Mouse (Mus musculus) CH12.LX (cell line): Measurements from ENCODE around the gene Apmap. TPM values are rescaled to one million over a fixed set of nuclear protein-coding genes. Genes with fewer than 3 reads are reported as not detected.
A peak's percentile ranks its signal among the peaks of the same experiment; 100 is the strongest.

Experiments
- DNase-seq: peaks from one replicate; pipeline ENCODE4 v3.0.0-alpha.2; 2013; ENCODE audit errors: extremely low read depth
- H3K27ac ChIP-seq: 2 replicates; pipeline ENCODE4 v1.5.1; 2012; ENCODE audit warnings: low read depth, mild to moderate bottlenecking, control low read depth, moderate library complexity; ENCODE audit not compliant: insufficient read depth
- H3K27me3 ChIP-seq: replicated peaks from 2 replicates; pipeline ENCODE3; 2012; ENCODE audit warnings: inconsistent platforms
- H3K36me3 ChIP-seq, 2 experiments: replicated peaks in 1 of 2; 2 replicates each; pipeline versions ENCODE3 to v1.6.1; 2012; ENCODE audit warnings: inconsistent platforms in 1 of 2, low read length in 1 of 2, mild to moderate bottlenecking in 1 of 2, mixed read lengths in 1 of 2, moderate library complexity in 1 of 2; ENCODE audit not compliant: control insufficient read depth in 1 of 2, insufficient read depth in 1 of 2
- H3K4me1 ChIP-seq, 2 experiments: 2 replicates each; pipeline ENCODE4 v1.6.1; 2012; ENCODE audit warnings: inconsistent platforms in 1 of 2, moderate library complexity in 1 of 2; ENCODE audit not compliant: insufficient read depth in 2 of 2, control insufficient read depth in 1 of 2
- H3K4me2 ChIP-seq: 2 replicates; pipeline ENCODE4 v1.6.1; 2012; ENCODE audit warnings: low read depth, mild to moderate bottlenecking, control low read depth; ENCODE audit not compliant: poor library complexity, insufficient read depth, severe bottlenecking
- H3K4me3 ChIP-seq, 3 experiments: fragments of 150-350 bp in 1 of 3; sonication (generic) in 1 of 3; replicated peaks in 1 of 3; 2 replicates each; pipeline versions ENCODE3 to v1.5.1; 2011 to 2012; ENCODE audit warnings: low read depth in 2 of 3, low read length in 2 of 3, mild to moderate bottlenecking in 2 of 3, moderate library complexity in 2 of 3, control low read depth in 1 of 3, improper control_type of control experiment in 1 of 3, inconsistent platforms in 1 of 3, mixed read lengths in 1 of 3; ENCODE audit not compliant: poor library complexity in 1 of 3
- H3K79me2 ChIP-seq: replicated peaks from 2 replicates; pipeline ENCODE4 v1.6.1; 2012; ENCODE audit warnings: mild to moderate bottlenecking, moderate library complexity; ENCODE audit not compliant: control insufficient read depth, poor library complexity, insufficient read depth, severe bottlenecking; ENCODE audit errors: extremely low read depth
- H3K9ac ChIP-seq: 2 replicates; pipeline ENCODE4 v1.6.1; 2012; ENCODE audit warnings: low read depth, mild to moderate bottlenecking, control low read depth, moderate library complexity; ENCODE audit not compliant: insufficient read depth
- H3K9me3 ChIP-seq: replicated peaks from 2 replicates; pipeline ENCODE3; 2012; ENCODE audit warnings: low read length, inconsistent platforms, mixed read lengths
- BHLHE40 ChIP-seq: IDR thresholded peaks from 2 replicates; pipeline ENCODE4 v1.6.1; 2011; ENCODE audit warnings: mild to moderate bottlenecking, low read depth, low read length, improper control_type of control experiment
- CHD1 ChIP-seq: IDR thresholded peaks from 2 replicates; pipeline ENCODE4 v1.6.1; 2012; ENCODE audit warnings: low read depth, low read length, improper control_type of control experiment, inconsistent platforms
- CHD2 ChIP-seq: IDR thresholded peaks from 2 replicates; pipeline ENCODE4 v1.6.1; 2011; ENCODE audit warnings: low read length, improper control_type of control experiment
- E2F4 ChIP-seq: IDR thresholded peaks from 2 replicates; pipeline ENCODE4 v1.6.1; 2011; ENCODE audit warnings: low read depth, low read length, improper control_type of control experiment; ENCODE audit not compliant: insufficient replicate concordance
- ELF1 ChIP-seq: IDR thresholded peaks from 2 replicates; pipeline ENCODE4 v1.6.1; 2014; ENCODE audit warnings: low read depth, mild to moderate bottlenecking, inconsistent platforms, low read length, improper control_type of control experiment
- EP300 ChIP-seq: IDR thresholded peaks from 2 replicates; pipeline ENCODE4 v1.6.1; 2011; ENCODE audit warnings: low read length, improper control_type of control experiment
- ETS1 ChIP-seq: conservative IDR thresholded peaks from 2 replicates; pipeline ENCODE4 v1.6.1; 2012; ENCODE audit warnings: low read depth, mild to moderate bottlenecking, inconsistent platforms, low read length, improper control_type of control experiment, moderate library complexity
- GABPA ChIP-seq: IDR thresholded peaks from 2 replicates; pipeline ENCODE4 v1.6.1; 2012; ENCODE audit warnings: low read depth, low read length, improper control_type of control experiment, inconsistent platforms; ENCODE audit not compliant: insufficient replicate concordance
- HCFC1 ChIP-seq: IDR thresholded peaks from 2 replicates; pipeline ENCODE4 v1.6.1; 2012; ENCODE audit warnings: low read depth, mild to moderate bottlenecking, inconsistent platforms, low read length, improper control_type of control experiment
- JUN ChIP-seq: IDR thresholded peaks from 2 replicates; pipeline ENCODE4 v1.6.1; 2011; ENCODE audit warnings: low read depth, mild to moderate bottlenecking, low read length, improper control_type of control experiment, moderate library complexity; ENCODE audit not compliant: insufficient read depth
- MAFK ChIP-seq: IDR thresholded peaks from 2 replicates; pipeline ENCODE4 v1.6.1; 2011; ENCODE audit warnings: low read length, improper control_type of control experiment; ENCODE audit not compliant: insufficient replicate concordance
- MAZ ChIP-seq: IDR thresholded peaks from 2 replicates; pipeline ENCODE4 v1.6.1; 2012; ENCODE audit warnings: low read depth, mild to moderate bottlenecking, inconsistent platforms, low read length, improper control_type of control experiment, moderate library complexity
- MXI1 ChIP-seq: IDR thresholded peaks from 2 replicates; pipeline ENCODE4 v1.6.1; 2011; ENCODE audit warnings: mild to moderate bottlenecking, low read depth, low read length, improper control_type of control experiment
- MYC ChIP-seq: IDR thresholded peaks from 2 replicates; pipeline ENCODE4 v1.6.1; 2011; ENCODE audit warnings: low read depth, mild to moderate bottlenecking, improper control_type of control experiment, low read length
- NELFE ChIP-seq: IDR thresholded peaks from 2 replicates; pipeline ENCODE4 v1.6.1; 2011; ENCODE audit warnings: low read depth, low read length, improper control_type of control experiment
- NRF1 ChIP-seq: IDR thresholded peaks from 2 replicates; pipeline ENCODE4 v1.6.1; 2014; ENCODE audit warnings: low read depth, mild to moderate bottlenecking, inconsistent platforms, low read length, improper control_type of control experiment, moderate library complexity
- POLR2A ChIP-seq: IDR thresholded peaks from 2 replicates; pipeline ENCODE4 v1.6.1; 2011; ENCODE audit warnings: low read depth, mild to moderate bottlenecking, improper control_type of control experiment, low read length
- POLR2AphosphoS2 ChIP-seq: IDR thresholded peaks from 2 replicates; pipeline ENCODE4 v1.6.1; 2011; ENCODE audit warnings: low read depth, low read length, improper control_type of control experiment
- RAD21 ChIP-seq: IDR thresholded peaks from 2 replicates; pipeline ENCODE4 v1.6.1; 2011; ENCODE audit warnings: low read depth, mild to moderate bottlenecking, low read length, improper control_type of control experiment, moderate library complexity
- SIN3A ChIP-seq: IDR thresholded peaks from 2 replicates; pipeline ENCODE4 v1.6.1; 2012; ENCODE audit warnings: low read length, improper control_type of control experiment, inconsistent platforms
- TBP ChIP-seq: conservative IDR thresholded peaks from 2 replicates; pipeline ENCODE4 v1.6.1; 2011; ENCODE audit warnings: low read depth, low read length, improper control_type of control experiment
- ZMIZ1 ChIP-seq: IDR thresholded peaks from 2 replicates; pipeline ENCODE4 v1.6.1; 2012; ENCODE audit warnings: low read depth, mild to moderate bottlenecking, inconsistent platforms, low read length, improper control_type of control experiment
- dilution Hi-C: fragments of 300-500 bp; cut with MboI; formaldehyde crosslinking; loops from 2 replicates; pipeline ENCODE4 v1.14.3; 2020; ENCODE audit warnings: low sequenced_read_pairs; ENCODE audit not compliant: extremely low pct_unique_long_range_greater_than_20kb, extremely low pct_ligation_motif_present
- in situ Hi-C: fragments of 300-500 bp; cut with MboI; formaldehyde crosslinking; loops from 3 replicates; pipeline ENCODE4 v1.14.3; 2019; ENCODE audit warnings: low sequenced_read_pairs, low pct_ligation_motif_present, low pct_unique_long_range_greater_than_20kb, mixed read lengths
- polyA plus RNA-seq: library from polyadenylated mRNA; unstranded; fragments of >175 nt; gene quantifications from 2 replicates; pipeline ENCODE4 v1.2.1, GENCODE M21; 2012; ENCODE audit warnings: low read depth; ENCODE audit not compliant: insufficient read length
- total RNA-seq, 2 experiments: library from RNA; depleted of rRNA; stranded (reverse); fragments of 300-350 nt in 1 of 2; fragments of >200 nt in 1 of 2; gene quantifications; 2 replicates each; pipeline ENCODE4 v1.2.3; 2012 to 2014

The Apmap gene
- total and polyA plus RNA-seq, 3 experiments: 24.5 to 35.6 (median 25.8) TPM

DNA sequence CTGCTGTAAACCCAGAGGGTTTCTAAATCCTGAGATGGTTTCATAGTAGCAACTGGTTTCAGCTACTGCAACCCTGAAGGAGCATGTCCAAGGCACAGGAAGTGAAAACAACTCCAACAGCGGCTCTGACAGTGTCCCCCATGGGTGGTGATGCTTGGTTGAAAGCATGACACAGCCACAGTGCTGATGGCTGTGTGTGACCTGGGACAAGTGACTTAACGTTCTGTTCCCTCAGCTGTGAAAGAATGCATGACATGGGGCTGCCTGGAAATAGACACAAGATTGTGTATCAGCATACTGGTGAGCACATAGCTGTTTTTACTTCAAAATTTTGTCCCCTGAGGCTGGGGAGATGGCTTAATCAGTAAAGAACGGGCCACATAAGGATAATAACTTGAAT is 13.3 kb upstream of the Apmap start:
- Histone ChIP-seq H3K4me1 (peaks cover 0 to 17% of the 10 kb centered on the region in 2 experiments; a peak in 2 of 4 replicates), H3K36me3 (no peaks in the 10 kb centered on the region), H3K9ac (no peak overlapping the region), H3K27me3 (no peaks in the 10 kb centered on the region), H3K27ac (no peak overlapping the region), H3K79me2 (no peaks in the 10 kb centered on the region), H3K4me3 (no peak overlapping the region), H3K9me3 (no peaks in the 10 kb centered on the region), H3K4me2 (no peak overlapping the region)
- dilution Hi-C loops: no loop called here
- no peak for TF ChIP-seq CHD1
- TF ChIP-seq BHLHE40: 0 out of 2 replicates have a peak, but pooled peaks have one; percentile 11
- in situ Hi-C loops: no loop called here
- DNase-seq: no peak

DNA sequence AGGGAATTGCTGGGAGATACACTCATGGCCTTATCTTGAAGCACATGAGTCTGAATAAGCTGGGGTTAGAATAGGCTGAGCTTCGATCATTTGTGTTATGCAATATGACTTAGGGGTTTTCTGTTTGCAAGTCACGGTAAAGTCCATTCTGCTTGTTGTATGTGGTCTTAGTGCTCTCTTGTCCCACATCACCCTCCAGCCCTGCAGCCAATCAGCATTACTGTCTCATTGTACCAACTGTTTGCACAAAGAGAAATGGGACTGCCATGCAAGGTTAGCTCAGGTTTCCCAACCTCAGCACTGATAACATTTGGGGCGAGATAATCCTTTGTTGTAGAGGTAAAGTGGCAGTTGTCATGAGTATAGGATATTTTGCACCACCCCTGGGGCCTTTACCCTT is 1.7 kb upstream of the Apmap start:
- no peak overlapping the region for H3K27ac ChIP-seq

DNA sequence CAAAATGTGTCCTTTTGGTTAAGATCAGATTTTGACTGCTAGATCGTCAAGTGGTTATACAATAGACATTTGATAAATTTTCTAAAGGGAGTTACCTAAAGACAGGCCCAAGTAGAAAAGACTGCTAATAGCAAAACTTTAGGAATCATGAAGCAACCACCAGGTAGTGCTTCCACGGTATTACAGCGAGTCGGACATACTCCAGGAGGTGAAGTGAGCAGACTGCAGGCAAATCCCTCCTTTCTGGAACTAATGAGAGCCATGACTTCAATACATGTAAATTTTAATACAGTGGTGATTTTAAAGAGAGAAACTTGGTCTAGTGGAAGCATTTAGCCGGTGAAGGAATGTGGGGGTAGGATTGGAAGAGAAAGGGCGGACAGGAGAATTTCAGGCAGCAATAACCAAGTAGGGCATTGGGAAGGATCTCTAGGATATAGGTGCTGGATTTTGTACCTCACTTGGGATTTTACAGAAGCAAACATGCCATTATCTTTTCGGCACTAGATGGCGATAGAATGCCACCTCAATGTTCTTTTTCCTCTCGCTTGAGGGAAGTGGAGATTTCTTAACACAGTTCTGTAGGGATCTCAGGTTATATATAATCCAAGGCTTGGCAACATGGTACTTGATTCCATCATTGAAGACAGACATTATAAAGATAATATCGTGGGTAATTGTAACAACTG is 649 bp upstream of the Apmap start:
- Histone ChIP-seq H3K27me3 (no peaks in the 10 kb centered on the region), H3K36me3 (peaks cover 0 to 16% of the 10 kb centered on the region in 2 experiments), H3K4me3 (peak overlapping the region; percentile 56 to 94 (median 89)), H3K4me1 (peaks cover 3 to 20% of the 10 kb centered on the region in 2 experiments; a peak in 3 of 4 replicates), H3K27ac (no peak overlapping the region), H3K79me2 (peaks cover 3% of the 10 kb centered on the region), H3K4me2 (peak overlapping the region; percentile 92), H3K9me3 (no peaks in the 10 kb centered on the region), H3K9ac (peak overlapping the region; percentile 21; the same call in 1 of the 2 replicates)
- in situ Hi-C loops (loop anchor here (5.0 to 10.0 kb wide), 2 partner anchors 63 to 136 kb away; partner anchors contain the start of gene Entpd6), dilution Hi-C loops (no loop called here)
- DNase-seq: peak; percentile 76
- peak; percentile 62; the same call in 1 of the 2 replicates for TF ChIP-seq MYC
- TF ChIP-seq CHD2: no peak
- TF ChIP-seq GABPA: no peak
- TF ChIP-seq ETS1: no peak
- TF ChIP-seq EP300: peak; percentile 36; the same call in 1 of the 2 replicates
- TF ChIP-seq E2F4: no peak
- TF ChIP-seq SIN3A: peak; percentile 66; the same call in 1 of the 2 replicates
- no peak for TF ChIP-seq ZMIZ1
- no peak; the same call in 1 of the 2 replicates for TF ChIP-seq MXI1
- no peak for TF ChIP-seq POLR2AphosphoS2
- no peak for TF ChIP-seq MAZ
- no peak for TF ChIP-seq BHLHE40
- TF ChIP-seq MAFK: 0 out of 2 replicates have a peak, but pooled peaks have one; percentile 33
- TF ChIP-seq POLR2A: no peak
- no peak for TF ChIP-seq JUN
- TF ChIP-seq NELFE: peak; percentile 57; the same call in 1 of the 2 replicates
- peak; percentile 98 for TF ChIP-seq RAD21
- TF ChIP-seq TBP: no peak
- TF ChIP-seq HCFC1: 0 out of 2 replicates have a peak, but pooled peaks have one; percentile 12
- no peak for TF ChIP-seq CHD1
- TF ChIP-seq ELF1: 0 out of 2 replicates have a peak, but pooled peaks have one; percentile 19

More for the DNA sequence above, 1.7 kb upstream of the Apmap start:
- in situ Hi-C loops: no loop called here
- dilution Hi-C loops: no loop called here
- Histone ChIP-seq H3K4me2 (no peak overlapping the region), H3K9me3 (no peaks in the 10 kb centered on the region), H3K4me1 (peaks cover 3 to 20% of the 10 kb centered on the region in 2 experiments; a peak in 3 of 4 replicates), H3K9ac (no peak overlapping the region), H3K4me3 (no peak overlapping the region), H3K36me3 (peaks cover 0 to 5% of the 10 kb centered on the region in 2 experiments), H3K79me2 (peaks cover 3% of the 10 kb centered on the region), H3K27me3 (no peaks in the 10 kb centered on the region)
- no peak for TF ChIP-seq MXI1
- no peak for TF ChIP-seq ETS1
- TF ChIP-seq TBP: no peak
- no peak for TF ChIP-seq NRF1
- TF ChIP-seq E2F4: no peak
- no peak for TF ChIP-seq CHD1
- no peak for DNase-seq
